Mouse (Mus musculus): ENCODE results near the gene Fam131c.
A peak's percentile ranks its signal among the peaks of the same experiment; 100 is the strongest.

Fam131c gene

DNA sequence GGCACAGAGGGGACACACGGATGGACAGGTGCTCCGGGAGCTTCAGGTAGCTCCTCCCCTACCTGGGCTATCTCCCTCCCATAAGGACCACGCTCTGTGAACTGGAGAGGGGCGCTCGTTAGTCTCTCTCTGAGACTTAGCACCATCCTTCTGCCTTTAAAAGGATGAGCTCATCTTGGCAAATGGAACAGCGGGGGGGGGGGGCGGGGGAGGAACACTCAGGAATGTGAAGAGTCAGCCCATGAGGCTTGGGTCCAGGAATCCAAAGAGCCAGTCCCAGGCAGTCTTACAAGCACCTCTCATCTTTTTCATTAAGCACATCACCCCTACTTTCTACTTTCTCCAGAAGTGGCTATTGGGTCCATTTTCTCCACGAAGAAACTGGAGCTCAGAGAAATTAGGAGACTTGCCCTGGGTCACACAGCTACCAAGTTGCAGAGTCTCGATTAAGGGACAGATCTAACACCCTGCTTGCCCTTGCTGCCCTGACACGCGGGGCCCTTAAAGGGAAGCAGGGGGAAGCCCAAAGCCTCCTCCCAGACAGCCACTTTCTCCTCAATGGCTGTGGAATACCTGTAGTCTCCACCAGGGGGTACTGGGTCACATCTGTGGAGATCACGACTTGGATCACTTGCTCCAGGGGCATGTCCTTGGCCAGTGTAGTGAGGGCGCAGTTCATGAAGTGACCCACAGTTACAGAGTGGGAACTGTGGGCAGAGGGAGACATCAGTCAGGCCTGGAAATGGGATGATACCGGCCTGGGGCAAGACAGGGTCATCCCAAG is 38.7 kb downstream of the Fam131c start:
- DNase-seq (ENCODE audit: extremely low spot score, low read depth, low spot score) = no peak

- no peak for DNase-seq (ENCODE audit: extremely low spot score, low read depth, low spot score)
Observed at GRCm38 (mm10) chr4:141408577-141408976, 40.6 kb downstream of the Fam131c start.

DNA sequence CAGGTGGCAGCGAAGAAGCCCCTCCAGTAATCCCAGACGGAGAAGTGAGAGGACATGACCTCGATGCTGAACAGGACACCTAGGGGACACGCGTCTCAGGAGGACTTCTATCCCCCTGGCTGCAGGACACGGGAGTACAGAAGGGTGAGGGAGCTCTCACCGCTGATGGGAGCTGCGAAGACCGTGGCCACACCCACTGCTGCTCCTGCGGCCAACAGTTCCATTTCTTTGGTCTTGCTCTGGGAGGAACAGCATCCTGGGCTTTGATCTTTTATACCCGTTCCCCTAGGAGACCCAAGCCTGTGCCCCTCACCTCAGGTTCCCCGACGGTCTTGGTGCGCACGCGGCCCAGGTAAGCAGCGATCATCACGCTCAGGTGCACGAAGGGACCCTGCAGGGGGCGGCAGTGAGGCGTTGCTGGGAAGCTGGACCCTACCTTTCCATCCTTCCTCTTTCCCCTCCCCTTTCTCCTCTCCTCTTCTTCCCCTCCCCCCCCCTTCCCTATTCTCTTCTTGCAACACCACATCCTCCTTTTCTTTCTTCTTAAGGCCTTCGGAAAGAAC is 43.5 kb downstream of the Fam131c start:
- DNase-seq (ENCODE audit: extremely low spot score, low read depth, low spot score) = no peak

- DNase-seq (ENCODE audit: extremely low spot score, low read depth, low spot score) = no peak
Observed at GRCm38 (mm10) chr4:141415924-141416323, 47.9 kb downstream of the Fam131c start, which contains the start of gene Clcnkb. Gene Clcnkb, minus strand, starts transcription at chr4:141416014.

- DNase-seq (ENCODE audit: extremely low spot score, low read depth, low spot score) = no peak
Observed at GRCm38 (mm10) chr4:141419398-141420191, 51.6 kb downstream of the Fam131c start.

DNA sequence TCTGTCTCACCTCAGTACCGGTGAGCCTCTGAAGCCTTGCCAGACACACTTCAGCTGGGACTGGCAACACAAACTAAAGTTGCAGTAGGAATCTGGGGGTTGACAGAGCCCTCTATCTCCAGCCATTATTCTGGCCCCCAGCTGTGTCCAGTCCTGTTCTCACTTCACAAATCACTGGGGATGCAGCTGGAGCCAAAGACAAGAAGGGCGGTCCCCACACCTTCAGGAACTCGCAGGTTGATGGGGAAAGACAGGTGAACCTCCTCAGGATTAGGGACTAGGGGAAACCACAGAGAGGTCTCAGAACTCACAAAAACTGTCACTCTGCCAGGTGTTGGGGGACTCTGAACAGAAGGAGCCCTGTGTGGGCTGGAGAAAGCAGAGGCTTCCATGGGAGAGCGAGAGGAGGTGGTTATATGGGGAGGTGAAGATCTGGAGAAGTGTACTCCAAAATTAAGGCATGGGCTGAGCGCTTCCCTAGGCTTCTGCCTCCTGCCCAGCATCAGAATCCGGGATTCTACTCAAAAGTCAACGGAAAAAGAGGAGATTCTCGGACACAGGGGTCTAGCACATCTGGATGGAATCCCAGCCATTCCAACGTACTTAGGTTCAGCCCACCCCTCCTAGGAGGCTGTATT is 52.3 kb downstream of the Fam131c start, which contains the start of gene Hspb7:
Gene Hspb7, plus strand, starts transcription at position 588 of the 638 bp plus-strand sequence.
- no peak for DNase-seq (ENCODE audit: extremely low spot score, low read depth, low spot score)

- DNase-seq (ENCODE audit: extremely low spot score, low read depth, low spot score) = no peak
Observed at GRCm38 (mm10) chr4:141420886-141421285, 52.9 kb downstream of the Fam131c start.

DNA sequence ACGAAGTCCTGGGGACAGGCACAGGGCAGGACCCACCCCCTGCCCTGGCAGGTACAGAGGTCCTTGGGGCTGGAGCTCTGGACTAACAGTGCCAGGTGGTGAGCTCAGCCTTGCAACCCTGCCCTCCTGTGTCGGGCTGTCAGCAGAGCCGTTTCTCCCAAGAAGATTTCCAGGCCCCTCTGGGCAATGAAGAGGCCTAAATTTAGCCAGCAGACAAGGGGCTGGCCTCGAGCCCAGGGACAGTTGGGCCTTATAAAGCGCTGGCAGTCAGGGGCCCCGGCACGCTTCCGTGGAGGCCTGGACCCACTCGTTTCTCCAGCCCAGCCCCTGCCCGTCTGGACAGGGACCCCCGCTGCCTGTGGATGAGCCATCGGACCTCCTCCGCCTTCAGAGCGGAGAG is 53.4 kb downstream of the Fam131c start:
- no peak for DNase-seq (ENCODE audit: extremely low spot score, low read depth, low spot score)

DNA sequence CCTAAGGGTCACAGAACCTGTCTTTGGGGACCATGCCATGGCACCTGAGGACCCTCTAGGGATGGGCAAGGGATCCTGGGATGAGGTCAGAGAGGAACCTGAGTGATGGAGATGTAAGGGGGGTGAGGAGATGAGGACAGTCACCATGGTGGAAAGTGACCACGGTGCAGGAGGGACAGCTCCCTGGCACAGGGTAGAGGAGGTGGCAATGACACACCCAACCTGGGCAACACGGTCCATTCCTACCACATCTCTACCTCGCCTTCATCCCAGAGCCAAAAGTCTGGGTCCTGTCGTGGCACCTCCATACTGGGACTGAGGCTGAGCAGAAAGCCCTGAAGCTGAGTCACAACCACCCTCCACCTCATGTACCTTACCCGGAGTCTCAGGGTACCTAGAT is 54.8 kb downstream of the Fam131c start:
- DNase-seq (ENCODE audit: extremely low spot score, low read depth, low spot score) = no peak

DNA sequence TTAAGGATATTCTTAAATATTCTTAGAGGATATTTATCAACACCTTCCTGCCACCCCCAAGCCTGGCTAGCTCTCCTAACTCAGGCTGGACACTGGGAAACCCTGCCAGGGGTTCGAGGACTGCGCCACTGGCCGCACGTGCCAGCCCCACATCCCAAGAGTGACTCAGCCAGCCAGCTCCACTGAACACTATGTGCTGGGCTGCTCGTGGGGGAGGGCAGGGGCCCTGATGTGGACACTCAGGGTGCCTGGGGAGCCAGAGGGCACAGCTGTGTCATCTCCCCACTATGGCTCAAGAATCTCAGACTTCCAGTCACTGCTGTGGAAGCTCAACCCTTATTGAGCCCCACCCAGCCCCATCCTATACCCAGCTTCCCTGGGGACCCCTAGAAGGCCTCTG is 55.3 kb downstream of the Fam131c start:
- no peak for DNase-seq (ENCODE audit: extremely low spot score, low read depth, low spot score)

DNA sequence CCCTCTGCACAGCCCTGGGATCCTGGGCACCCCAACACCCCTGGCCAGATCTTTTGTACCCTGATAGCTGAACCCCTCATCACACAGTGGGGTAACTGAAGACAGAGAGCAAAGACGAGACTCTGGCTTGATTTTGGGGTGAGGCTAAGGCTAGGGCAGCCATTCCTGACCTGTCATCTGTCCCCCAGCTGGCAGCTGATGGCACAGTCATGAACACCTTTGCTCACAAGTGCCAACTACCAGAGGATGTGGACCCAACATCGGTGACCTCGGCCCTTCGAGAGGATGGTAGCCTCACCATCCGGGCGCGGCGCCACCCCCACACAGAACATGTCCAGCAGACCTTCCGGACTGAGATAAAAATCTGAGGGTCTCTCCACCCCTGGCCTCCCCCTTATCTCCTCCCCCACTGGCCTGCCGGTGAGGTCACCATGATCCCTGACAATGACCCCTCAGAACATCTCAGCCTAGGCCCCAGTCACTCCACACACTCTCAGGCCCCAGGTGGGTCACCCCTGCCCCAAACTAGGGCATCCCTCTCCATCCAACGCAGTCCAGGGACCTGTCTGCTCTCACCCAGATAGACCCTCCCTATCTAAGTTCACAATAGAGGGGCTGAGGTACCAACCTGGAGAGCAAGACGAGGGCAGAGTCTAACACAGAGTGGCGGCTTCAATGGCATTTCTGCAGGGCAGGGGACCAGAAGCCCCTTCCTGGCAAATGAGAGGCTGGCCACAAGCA is 55.8 kb downstream of the Fam131c start:
- DNase-seq (ENCODE audit: extremely low spot score, low read depth, low spot score) = no peak

- DNase-seq (ENCODE audit: extremely low spot score, low read depth, low spot score) = no peak
Observed at GRCm38 (mm10) chr4:141425484-141426479, 57.8 kb downstream of the Fam131c start.

DNA sequence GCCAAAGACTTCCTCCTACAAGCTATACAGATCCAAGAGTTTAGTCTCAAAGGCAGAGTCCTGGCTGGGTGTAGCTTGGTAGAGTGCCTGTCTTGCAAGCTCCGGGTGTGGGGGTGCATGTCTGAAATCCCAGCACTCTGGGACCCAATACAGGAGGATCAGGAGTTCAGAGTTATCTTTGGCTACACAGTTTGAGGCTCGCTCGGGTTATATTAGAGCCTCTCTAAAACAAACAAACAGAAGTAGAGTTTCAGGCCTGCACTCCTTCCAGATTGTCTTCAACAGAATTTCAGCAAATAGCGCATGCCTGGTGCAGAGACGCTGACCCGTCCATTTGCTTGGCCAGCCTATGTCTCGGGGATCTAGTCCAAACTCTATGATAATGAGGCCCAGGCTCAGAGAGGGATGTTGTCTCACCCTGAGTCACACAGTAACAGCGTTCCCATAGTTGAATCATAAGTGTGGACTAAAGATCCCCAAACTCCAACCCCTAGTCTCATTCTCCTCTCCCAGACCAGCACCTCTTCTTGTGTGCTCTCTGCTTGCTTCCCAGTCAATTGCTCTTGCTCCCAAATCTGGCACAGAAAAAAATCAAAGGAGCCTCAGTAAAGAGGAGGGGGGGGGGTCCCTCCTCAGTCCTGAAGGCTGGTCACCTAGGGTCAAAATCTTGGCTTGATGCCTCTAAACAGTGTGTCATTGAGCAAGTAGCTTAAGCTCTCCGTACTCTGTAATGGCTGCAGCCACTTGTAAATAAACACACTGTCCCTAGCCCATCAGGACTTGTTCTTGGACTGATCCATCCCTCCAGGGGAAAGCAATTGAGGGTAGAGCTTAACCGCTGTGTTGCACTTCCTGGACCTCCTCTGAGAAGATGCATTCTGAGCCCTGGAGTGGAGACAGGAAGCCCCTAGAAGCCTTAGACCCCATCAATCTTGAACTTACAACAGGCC is 59.1 kb downstream of the Fam131c start:
- DNase-seq (ENCODE audit: extremely low spot score, low read depth, low spot score) = no peak

DNA sequence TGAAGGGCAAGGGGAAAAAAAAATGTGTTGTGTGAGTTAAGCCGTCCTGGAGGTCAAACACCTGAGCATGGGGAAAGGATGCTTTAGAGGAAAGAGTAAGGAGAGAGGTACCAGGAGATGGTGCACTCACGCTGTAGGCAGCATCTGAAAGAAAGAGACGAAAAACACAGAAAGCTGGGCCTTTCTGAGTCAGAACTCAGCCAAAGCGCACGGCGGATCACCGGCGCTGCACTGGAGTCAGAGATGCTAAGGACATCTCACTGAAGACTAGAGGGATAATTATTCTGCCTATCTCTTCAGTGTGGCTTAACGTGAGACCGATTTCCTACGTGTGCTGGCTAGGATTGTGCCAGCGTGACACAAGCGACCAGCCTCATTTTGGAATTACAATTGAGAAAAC is 59.9 kb downstream of the Fam131c start:
- DNase-seq (ENCODE audit: extremely low spot score, low read depth, low spot score) = no peak

DNA sequence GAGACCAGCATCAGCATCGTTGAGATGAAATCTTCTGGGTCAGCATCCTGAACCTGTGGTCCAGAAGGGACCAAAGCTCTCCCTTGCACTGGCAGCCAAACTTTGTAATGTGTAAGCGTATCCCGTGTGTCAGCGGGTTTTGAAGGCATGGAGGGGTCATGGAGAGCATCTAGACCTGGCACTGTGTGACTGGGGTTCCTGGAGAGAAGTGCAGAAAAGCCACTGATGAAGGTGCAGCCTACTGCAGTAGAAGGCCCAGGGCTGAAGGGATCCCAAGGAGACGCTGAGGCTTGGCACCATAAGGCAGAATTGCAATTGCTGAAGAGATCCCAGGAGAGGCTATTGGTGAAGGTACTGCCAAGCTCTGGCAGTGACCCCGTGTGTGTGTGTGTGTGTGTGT is 61.4 kb downstream of the Fam131c start:
- DNase-seq (ENCODE audit: extremely low spot score, low read depth, low spot score) = no peak

GRCm38 (mm10) chr4:141429847-141430246 is 61.8 kb downstream of the Fam131c start:
- peak; percentile 41 for DNase-seq (ENCODE audit: extremely low spot score, low read depth, low spot score)

DNA sequence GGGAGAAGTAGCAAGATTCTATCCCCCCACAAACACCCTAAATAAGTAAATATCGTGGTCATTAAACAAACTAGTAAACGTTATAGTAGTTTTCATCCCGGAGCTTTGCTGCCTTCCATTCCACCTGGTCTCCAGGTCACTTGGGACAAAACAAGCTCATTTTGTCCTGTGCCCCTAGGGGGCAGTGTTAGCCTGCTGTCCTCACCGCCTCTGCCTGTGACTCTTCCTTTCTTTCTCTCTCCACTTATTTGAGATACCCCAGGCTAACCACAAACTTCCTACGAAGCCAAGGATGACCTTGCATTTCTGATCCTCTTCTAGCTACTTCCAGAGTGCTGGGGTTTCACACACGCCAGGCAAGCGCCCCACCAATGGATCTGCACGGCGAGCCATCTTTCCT is 63.0 kb downstream of the Fam131c start:
- DNase-seq (ENCODE audit: extremely low spot score, low read depth, low spot score) = peak; percentile 42

DNA sequence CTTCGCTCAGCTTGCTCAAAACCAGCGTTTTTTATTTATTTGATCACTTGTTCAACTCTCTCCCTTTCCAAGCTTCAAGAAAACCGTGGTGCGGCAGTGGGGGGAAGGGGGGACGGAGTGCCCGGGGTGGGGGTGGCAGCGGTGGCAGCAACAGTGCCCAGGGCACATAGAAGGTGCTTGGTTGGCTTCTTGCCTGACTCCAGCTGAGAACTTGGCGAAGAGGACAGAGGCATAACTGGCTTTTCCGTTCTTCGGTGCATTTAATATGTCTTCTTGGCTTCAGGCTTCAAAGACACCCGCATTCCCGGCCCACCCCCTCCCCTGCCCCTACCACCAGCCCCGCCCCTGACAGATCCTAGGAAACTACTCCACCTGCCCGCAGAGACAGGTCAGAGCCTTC is 64.6 kb downstream of the Fam131c start:
- no peak for DNase-seq (ENCODE audit: extremely low spot score, low read depth, low spot score)
